Mouse (Mus musculus) kidney, adult 2 months (tissue): ENCODE measurements around the gene Agfg1.

Experiments used
- CTCF ChIP-seq: fragments of 200-500 bp; conservative IDR thresholded peaks from 2 replicates; pipeline ENCODE4 v1.5.1; 2011; ENCODE audit warnings: low read depth, mild to moderate bottlenecking, control low read depth, low read length, moderate library complexity, mixed read lengths; ENCODE audit not compliant: insufficient read depth, insufficient read length
- POLR2A ChIP-seq: fragments of 200-500 bp; IDR thresholded peaks from one replicate; pipeline ENCODE4 v1.6.1; 2011; ENCODE audit warnings: low read depth, low read length, control low read depth

- no peak for TF ChIP-seq CTCF
- no peak for TF ChIP-seq POLR2A
Observed at GRCm38 (mm10) chr1:82795702-82796443, 43.4 kb upstream of the Agfg1 start.
